Mouse (Mus musculus): ENCODE data around the gene Tango6. TPM values are rescaled to one million over a fixed set of nuclear protein-coding genes. Genes with fewer than 3 reads are reported as not detected.

The Tango6 gene
- total and polyA plus RNA-seq, 2 experiments from 2014 or later, result 3.0 to 6.1 TPM

GRCm38 (mm10) chr8:106714297-106714696, 31.4 kb downstream of the Tango6 start:
- TF ChIP-seq CTCF (IDR thresholded peaks at IDR 0.05), result no peak
- DNase-seq (ENCODE audit: low spot score), result no peak
- H3K9ac ChIP-seq (replicated peaks; ENCODE audit: low read length, poor library complexity, severe bottlenecking), result no peak overlapping the region
- H3K4me1 ChIP-seq (ENCODE audit: insufficient read depth, low read length), result peaks cover 3% of the 10 kb centered on the region; the same call in 1 of the 2 replicates
- no peak overlapping the region for H3K4me3 ChIP-seq (ENCODE audit: low read depth, low read length)
- ATAC-seq (ENCODE audit: low FRiP score), result no peak
- H3K27me3 ChIP-seq (ENCODE audit: insufficient read depth, low read length), result 0 out of 2 replicates have a peak, but pooled peaks cover 2% of the 10 kb centered on the region
- no peaks in the 10 kb centered on the region for H3K9me3 ChIP-seq (ENCODE audit: low read length)
- no peaks in the 10 kb centered on the region for H3K36me3 ChIP-seq (ENCODE audit: insufficient read depth, low read length)
- WGBS, result 72% methylated on average over 4 of the region's 4 CpGs
- no peak overlapping the region for H3K27ac ChIP-seq (ENCODE audit: low read depth, low read length)
- H3K4me2 ChIP-seq (ENCODE audit: low read depth, low read length, poor library complexity, severe bottlenecking), result no peak overlapping the region

GRCm38 (mm10) chr8:106718091-106718500, 35.2 kb downstream of the Tango6 start:
- Histone ChIP-seq H3K4me2 (ENCODE audit: low read depth, low read length, poor library complexity, severe bottlenecking) (peak overlapping the region; percentile 41), H3K9me3 (ENCODE audit: low read length) (no peaks in the 10 kb centered on the region), H3K27me3 (ENCODE audit: insufficient read depth, low read length) (0 out of 2 replicates have a peak, but pooled peaks cover 2% of the 10 kb centered on the region), H3K27ac (ENCODE audit: low read depth, low read length) (no peak overlapping the region), H3K9ac (replicated peaks; ENCODE audit: low read length, poor library complexity, severe bottlenecking) (peak overlapping the region; percentile 29; the same call in 1 of the 2 replicates), H3K36me3 (ENCODE audit: insufficient read depth, low read length) (no peaks in the 10 kb centered on the region), H3K4me1 (ENCODE audit: insufficient read depth, low read length) (peaks cover 3% of the 10 kb centered on the region; the same call in 1 of the 2 replicates), H3K4me3 (ENCODE audit: low read depth, low read length) (peak overlapping the region; percentile 8; the same call in 1 of the 2 replicates)
- WGBS, result 24% methylated on average over 17 of the region's 17 CpGs
- TF ChIP-seq CTCF (IDR thresholded peaks at IDR 0.05), result peak; percentile 92
- ATAC-seq (ENCODE audit: low FRiP score) (peak; percentile 49; the same call in 1 of the 2 replicates), DNase-seq (ENCODE audit: low spot score) (peak; percentile 91)

GRCm38 (mm10) chr8:106720921-106721320, 38.1 kb downstream of the Tango6 start:
- Histone ChIP-seq H3K9me3 (ENCODE audit: low read length) (no peaks in the 10 kb centered on the region), H3K27me3 (ENCODE audit: insufficient read depth, low read length) (peaks cover 2% of the 10 kb centered on the region; the same call in 1 of the 2 replicates), H3K4me1 (ENCODE audit: insufficient read depth, low read length) (peaks cover 3% of the 10 kb centered on the region; the same call in 1 of the 2 replicates), H3K4me2 (ENCODE audit: low read depth, low read length, poor library complexity, severe bottlenecking) (no peak overlapping the region), H3K36me3 (ENCODE audit: insufficient read depth, low read length) (no peaks in the 10 kb centered on the region), H3K27ac (ENCODE audit: low read depth, low read length) (no peak overlapping the region), H3K4me3 (ENCODE audit: low read depth, low read length) (no peak overlapping the region), H3K9ac (replicated peaks; ENCODE audit: low read length, poor library complexity, severe bottlenecking) (no peak overlapping the region)
- ATAC-seq (ENCODE audit: low FRiP score) (no peak), DNase-seq (ENCODE audit: low spot score) (no peak)
- WGBS, result 73% methylated on average over 8 of the region's 8 CpGs
- TF ChIP-seq CTCF (IDR thresholded peaks at IDR 0.05), result no peak

- no peaks in the 10 kb centered on the region; the same call in 1 of the 2 replicates for H3K27me3 ChIP-seq (ENCODE audit: insufficient read depth, low read length)
- 86% methylated on average over 6 of the region's 6 CpGs for WGBS
- no peak for ATAC-seq (ENCODE audit: low FRiP score)
Measured at GRCm38 (mm10) chr8:106722453-106722852, 39.6 kb downstream of the Tango6 start.

GRCm38 (mm10) chr8:106723921-106724320, 41.1 kb downstream of the Tango6 start:
- 26% methylated on average over 2 of the region's 2 CpGs for WGBS
- no peak overlapping the region for H3K27ac ChIP-seq (ENCODE audit: low read depth, low read length)
- H3K4me3 ChIP-seq (ENCODE audit: low read depth, low read length), result no peak overlapping the region
- no peaks in the 10 kb centered on the region; the same call in 1 of the 2 replicates for H3K27me3 ChIP-seq (ENCODE audit: insufficient read depth, low read length)
- no peak overlapping the region for H3K9ac ChIP-seq (replicated peaks; ENCODE audit: low read length, poor library complexity, severe bottlenecking)
- ATAC-seq (ENCODE audit: low FRiP score), result no peak
- H3K4me1 ChIP-seq (ENCODE audit: insufficient read depth, low read length), result peaks cover 3% of the 10 kb centered on the region; the same call in 1 of the 2 replicates
- no peak for DNase-seq (ENCODE audit: low spot score)
- H3K9me3 ChIP-seq (ENCODE audit: low read length), result no peaks in the 10 kb centered on the region
- H3K4me2 ChIP-seq (ENCODE audit: low read depth, low read length, poor library complexity, severe bottlenecking), result no peak overlapping the region
- TF ChIP-seq CTCF (IDR thresholded peaks at IDR 0.05), result no peak
- no peaks in the 10 kb centered on the region for H3K36me3 ChIP-seq (ENCODE audit: insufficient read depth, low read length)

More at GRCm38 (mm10) chr8:106722453-106722852, 39.6 kb downstream of the Tango6 start:
- Histone ChIP-seq H3K36me3 (ENCODE audit: insufficient read depth, low read length) (no peaks in the 10 kb centered on the region), H3K4me2 (ENCODE audit: low read depth, low read length, poor library complexity, severe bottlenecking) (no peak overlapping the region), H3K9me3 (ENCODE audit: low read length) (no peaks in the 10 kb centered on the region), H3K4me1 (ENCODE audit: insufficient read depth, low read length) (peaks cover 3% of the 10 kb centered on the region), H3K27ac (ENCODE audit: low read depth, low read length) (no peak overlapping the region), H3K4me3 (ENCODE audit: low read depth, low read length) (no peak overlapping the region), H3K9ac (replicated peaks; ENCODE audit: low read length, poor library complexity, severe bottlenecking) (no peak overlapping the region)
- no peak for DNase-seq (ENCODE audit: low spot score)
- no peak for TF ChIP-seq CTCF (IDR thresholded peaks at IDR 0.05)

- 70% methylated on average over 6 of the region's 6 CpGs for WGBS
Measured at GRCm38 (mm10) chr8:106726551-106726950, 43.7 kb downstream of the Tango6 start.

More at GRCm38 (mm10) chr8:106726551-106726950, 43.7 kb downstream of the Tango6 start:
- DNase-seq (ENCODE audit: low spot score) (peak; percentile 8), ATAC-seq (ENCODE audit: low FRiP score) (no peak)
- Histone ChIP-seq H3K4me1 (ENCODE audit: insufficient read depth, low read length) (peaks cover 3% of the 10 kb centered on the region; the same call in 1 of the 2 replicates), H3K36me3 (ENCODE audit: insufficient read depth, low read length) (no peaks in the 10 kb centered on the region), H3K9ac (replicated peaks; ENCODE audit: low read length, poor library complexity, severe bottlenecking) (no peak overlapping the region), H3K27me3 (ENCODE audit: insufficient read depth, low read length) (no peaks in the 10 kb centered on the region; the same call in 1 of the 2 replicates), H3K4me2 (ENCODE audit: low read depth, low read length, poor library complexity, severe bottlenecking) (no peak overlapping the region), H3K27ac (ENCODE audit: low read depth, low read length) (no peak overlapping the region), H3K9me3 (ENCODE audit: low read length) (no peaks in the 10 kb centered on the region), H3K4me3 (ENCODE audit: low read depth, low read length) (no peak overlapping the region)
- no peak for TF ChIP-seq CTCF (IDR thresholded peaks at IDR 0.05)
